Mouse (Mus musculus): Measurements from ENCODE around the gene Noxo1.

GRCm38 (mm10) chr17:24650766-24651165 lies 45.3 kb upstream of the Noxo1 start:
- no peak for TF ChIP-seq CTCF (IDR thresholded peaks at IDR 0.05; ENCODE audit: extremely low read depth, insufficient read depth, low read length)
- TF ChIP-seq POLR2A (IDR thresholded peaks at IDR 0.05; ENCODE audit: extremely low read depth, insufficient read depth, low read length), result no peak
